Comparison of ENCODE assay signal across 8 mouse cellular contexts in the genomic region with DNA sequence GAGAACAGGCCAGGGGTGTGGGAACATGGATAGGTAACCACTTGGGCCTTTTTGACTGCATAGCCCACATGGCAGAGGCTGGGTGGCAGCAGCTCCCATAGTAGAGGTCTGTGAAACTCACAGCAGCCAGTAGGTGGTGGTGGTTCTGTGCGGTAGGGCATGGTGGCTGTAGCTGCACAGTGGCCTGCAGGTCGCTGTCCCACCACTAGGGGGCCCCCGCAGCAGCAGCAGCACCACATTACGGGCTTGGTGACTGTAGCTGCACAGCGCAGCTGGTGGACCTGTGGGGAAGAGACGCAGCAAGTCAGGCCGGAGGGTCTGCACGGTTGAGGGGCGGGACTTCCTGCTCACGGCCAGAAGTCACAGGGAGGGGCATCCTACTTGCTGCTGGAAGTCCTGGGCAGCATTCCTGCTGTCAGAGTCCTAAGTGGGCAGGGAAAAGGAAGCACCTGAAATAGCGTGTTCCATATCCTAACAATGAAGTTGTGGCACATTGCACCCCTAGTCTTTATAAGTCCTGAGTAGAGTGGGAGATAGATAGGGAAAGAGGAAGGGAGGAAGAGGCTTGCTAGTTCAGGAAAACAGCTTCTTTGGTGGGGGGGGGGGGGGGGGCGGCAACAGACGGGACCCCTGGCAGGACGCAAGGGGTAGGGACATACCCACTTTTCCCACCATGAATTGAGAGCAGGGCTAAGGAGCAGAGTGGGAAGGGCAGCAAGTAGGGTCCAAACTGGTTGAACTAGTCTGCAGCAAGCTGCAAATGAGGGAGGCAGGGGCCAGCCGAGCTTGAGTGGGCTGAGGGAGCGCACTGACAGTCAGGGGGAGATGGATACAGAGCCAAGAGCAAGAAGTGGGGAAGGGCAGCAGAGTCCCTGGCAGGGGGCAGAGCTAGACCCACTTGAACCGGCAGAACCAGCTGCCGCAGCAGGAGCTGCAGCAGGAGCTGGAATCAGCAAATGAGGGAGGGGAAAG.
DNase-seq lines count a peak whose midpoint lies in the region; ATAC-seq lines count a peak whose summit lies in the region.

No protein-coding gene starts in this region.

- DNase-seq in MEL-GATA-1-ER (ENCODE audit: extremely low read depth, low read depth) = peak; percentile 88
- DNase-seq in cerebellum, adult 8-10 months = peak; percentile 82
- DNase-seq in forelimb bud, embryonic 11.5 days (ENCODE audit: low read depth, low spot score) = peak; percentile 90
- DNase-seq in layer of hippocampus, adult 9-10 months (ENCODE audit: low spot score) = peak; percentile 54
- peak; percentile 79 for DNase-seq in ovary, postnatal 14 days (ENCODE audit: low spot score)
- peak; percentile 94 for DNase-seq in thymus, postnatal 14 days

- peak overlapping the region; percentile 66 for H3K27ac ChIP-seq in lung, embryonic 16.5 days (ENCODE audit: low read length)

- H3K9me3 ChIP-seq in lung, embryonic 16.5 days (ENCODE audit: control insufficient read depth, low read length) = no peaks in the 10 kb centered on the region

- H3K27me3 ChIP-seq in lung, embryonic 16.5 days (ENCODE audit: control insufficient read depth, insufficient read depth, low read depth, low read length) = no peaks in the 10 kb centered on the region

- H3K9ac ChIP-seq in lung, embryonic 16.5 days (ENCODE audit: low read length) = peak overlapping the region; percentile 61

- peak; percentile 100 for ATAC-seq in hematopoietic stem cell, adult 5-6 weeks (replicated peaks in 1 of 2; ENCODE audit: insufficient read depth in 1 of 2, low FRiP score in 2 of 2, low TSS enrichment in 1 of 2, low read depth in 1 of 2, poor library complexity in 2 of 2, severe bottlenecking in 2 of 2)
- peak; percentile 99 for ATAC-seq in lung, embryonic 16.5 days (ENCODE audit: low read depth)

- H3K4me3 ChIP-seq in lung, embryonic 16.5 days (ENCODE audit: low read length) = peak overlapping the region; percentile 46

- 21% methylated on average over 18 of the region's 18 CpGs for WGBS in lung, embryonic 16.5 days

- no peaks in the 10 kb centered on the region for H3K36me3 ChIP-seq in lung, embryonic 16.5 days (ENCODE audit: control insufficient read depth, insufficient read depth, low read length)

- no peaks in the 10 kb centered on the region for H3K4me1 ChIP-seq in lung, embryonic 16.5 days (replicated peaks; ENCODE audit: control insufficient read depth, insufficient read depth, low read length)

- H3K4me2 ChIP-seq in lung, embryonic 16.5 days (ENCODE audit: low read depth, low read length) = peak overlapping the region; percentile 70

Comparison
In these comparisons a context has a peak if more than half of its experiments do, and no peak if none do; other contexts are left out.
1. Peak in every context shown above with its lines: DNase-seq, ATAC-seq, H3K4me3 ChIP-seq and H3K27ac ChIP-seq.